Mouse (Mus musculus): ENCODE measurements at regions not wholly inside any gene's neighbourhood (a gene's known extent, or its start where the extent isn't known, plus 50 kb on each side); places are given as distances from the start of the nearest gene placed in this dataset.
A peak's percentile ranks its signal among the peaks of the same experiment; 100 is the strongest.

DNA sequence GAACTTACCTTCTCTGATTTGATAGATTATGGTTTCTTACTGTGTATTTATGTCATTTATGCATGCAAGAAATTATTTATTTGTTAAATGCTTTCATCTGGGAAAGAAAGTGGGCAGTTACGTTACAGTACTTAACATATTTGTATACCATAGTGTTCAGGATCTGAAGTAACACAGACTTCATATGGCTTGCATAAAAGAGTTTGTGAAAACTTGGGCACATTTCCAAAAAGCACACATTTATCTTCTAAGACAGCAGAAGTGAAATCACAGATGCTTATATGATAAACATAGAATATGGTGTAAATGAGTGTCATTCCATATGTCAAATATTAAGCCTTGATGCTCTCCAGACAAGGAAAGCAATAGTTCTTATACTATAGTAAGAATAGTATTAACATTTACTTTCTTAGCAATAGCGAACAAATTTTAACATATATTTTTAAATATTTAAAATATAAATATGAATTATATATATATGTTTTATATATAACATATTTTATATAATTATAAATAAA is 4549.1 kb upstream of the Gm7489 start:
- Histone ChIP-seq H3K27me3 (ENCODE audit: insufficient read depth, low read length) (no peaks in the 10 kb centered on the region), H3K9me3 (ENCODE audit: low read length) (peaks cover under 1% of the 10 kb centered on the region; the same call in 1 of the 2 replicates), H3K36me3 (ENCODE audit: insufficient read depth, low read length) (no peaks in the 10 kb centered on the region), H3K4me3 (replicated peaks; ENCODE audit: low read length) (no peak overlapping the region), H3K4me1 (replicated peaks; ENCODE audit: low read depth, low read length) (no peaks in the 10 kb centered on the region)
- TF ChIP-seq CTCF (conservative IDR thresholded peaks at IDR 0.05; ENCODE audit: low read length), result no peak
- no peak for TF ChIP-seq NANOG (IDR thresholded peaks at IDR 0.05; ENCODE audit: borderline replicate concordance, low read length)
- TF ChIP-seq POU5F1 (IDR thresholded peaks at IDR 0.05; ENCODE audit: borderline replicate concordance, low read length), result no peak

DNA sequence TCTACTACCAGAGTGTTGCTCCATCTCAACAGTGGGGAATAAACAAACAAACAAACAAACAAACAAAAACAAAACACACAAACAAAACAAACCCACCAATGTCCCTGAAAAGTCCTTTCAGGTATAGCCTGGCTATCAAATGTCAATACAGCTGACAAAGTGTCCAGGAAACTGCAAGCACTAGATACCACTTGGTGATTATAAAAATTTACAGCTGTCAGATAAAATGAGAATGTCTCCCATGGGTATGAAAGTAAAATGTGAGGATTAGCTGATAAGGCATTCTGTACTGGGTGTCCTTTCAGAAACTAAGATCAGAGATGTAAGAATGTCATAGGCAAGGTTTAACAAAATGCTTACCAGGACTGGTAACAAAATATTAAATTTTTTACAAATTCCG is 4537.7 kb upstream of the Gm7489 start:
- Histone ChIP-seq H3K4me1 (replicated peaks; ENCODE audit: low read depth, low read length) (no peaks in the 10 kb centered on the region), H3K4me3 (replicated peaks; ENCODE audit: low read length) (no peak overlapping the region), H3K9me3 (ENCODE audit: low read length) (no peaks in the 10 kb centered on the region), H3K36me3 (ENCODE audit: insufficient read depth, low read length) (no peaks in the 10 kb centered on the region), H3K27me3 (ENCODE audit: insufficient read depth, low read length) (no peaks in the 10 kb centered on the region)
- no peak for TF ChIP-seq CTCF (conservative IDR thresholded peaks at IDR 0.05; ENCODE audit: low read length)
- TF ChIP-seq POU5F1 (IDR thresholded peaks at IDR 0.05; ENCODE audit: borderline replicate concordance, low read length), result no peak
- no peak for TF ChIP-seq NANOG (IDR thresholded peaks at IDR 0.05; ENCODE audit: borderline replicate concordance, low read length)

DNA sequence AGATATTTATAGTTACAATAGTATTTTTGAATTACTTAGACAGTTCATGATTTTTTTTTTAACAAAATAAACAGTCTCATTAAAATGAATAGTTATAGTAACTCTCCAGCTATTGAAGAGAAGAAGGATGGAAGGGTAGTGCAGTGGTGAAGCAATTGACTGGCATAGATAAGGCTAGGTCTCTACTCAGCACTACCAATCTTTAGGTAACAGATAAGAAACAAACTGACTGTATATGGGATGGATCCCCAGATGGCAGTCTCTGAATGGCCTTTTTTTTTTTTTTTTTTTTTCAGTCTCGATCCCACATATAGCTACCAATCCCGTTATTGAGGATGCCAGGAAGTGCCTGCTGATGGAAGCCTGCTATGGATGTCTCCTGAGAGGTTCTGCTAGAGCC is 4528.6 kb upstream of the Gm7489 start:
- H3K36me3 ChIP-seq (ENCODE audit: insufficient read depth, low read length), result no peaks in the 10 kb centered on the region
- H3K27me3 ChIP-seq (ENCODE audit: insufficient read depth, low read length), result no peaks in the 10 kb centered on the region
- TF ChIP-seq NANOG (IDR thresholded peaks at IDR 0.05; ENCODE audit: borderline replicate concordance, low read length) (no peak), CTCF (conservative IDR thresholded peaks at IDR 0.05; ENCODE audit: low read length) (no peak), POU5F1 (IDR thresholded peaks at IDR 0.05; ENCODE audit: borderline replicate concordance, low read length) (no peak)
- no peak overlapping the region for H3K4me3 ChIP-seq (replicated peaks; ENCODE audit: low read length)
- no peaks in the 10 kb centered on the region for H3K4me1 ChIP-seq (replicated peaks; ENCODE audit: low read depth, low read length)
- H3K9me3 ChIP-seq (ENCODE audit: low read length), result no peaks in the 10 kb centered on the region

DNA sequence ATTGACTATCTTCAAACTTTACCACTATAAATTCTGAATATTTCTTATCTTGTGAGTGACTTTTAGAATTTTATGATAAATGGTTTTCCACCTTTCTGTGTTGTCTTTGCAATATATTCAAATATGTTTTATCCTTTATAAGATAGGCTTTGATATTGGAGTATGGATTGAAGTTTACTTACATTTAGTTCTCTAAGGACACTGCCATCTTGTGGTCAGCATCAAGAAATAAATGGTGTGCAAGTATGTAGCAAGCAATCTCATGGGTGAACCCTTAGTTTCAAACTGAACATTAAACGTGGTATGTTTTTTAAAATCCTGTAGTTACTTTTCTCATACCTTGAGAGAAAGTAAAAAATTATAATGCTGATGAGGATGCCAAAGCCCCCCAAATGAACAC is 4488.7 kb upstream of the Gm7489 start:
- no peaks in the 10 kb centered on the region for H3K27me3 ChIP-seq (ENCODE audit: insufficient read depth, low read length)
- no peaks in the 10 kb centered on the region for H3K9me3 ChIP-seq (ENCODE audit: low read length)
- H3K4me3 ChIP-seq (replicated peaks; ENCODE audit: low read length), result no peak overlapping the region
- H3K4me1 ChIP-seq (replicated peaks; ENCODE audit: low read depth, low read length), result no peaks in the 10 kb centered on the region
- TF ChIP-seq CTCF (conservative IDR thresholded peaks at IDR 0.05; ENCODE audit: low read length), result peak; percentile 27
- TF ChIP-seq NANOG (IDR thresholded peaks at IDR 0.05; ENCODE audit: borderline replicate concordance, low read length), result no peak
- H3K36me3 ChIP-seq (ENCODE audit: insufficient read depth, low read length), result no peaks in the 10 kb centered on the region

DNA sequence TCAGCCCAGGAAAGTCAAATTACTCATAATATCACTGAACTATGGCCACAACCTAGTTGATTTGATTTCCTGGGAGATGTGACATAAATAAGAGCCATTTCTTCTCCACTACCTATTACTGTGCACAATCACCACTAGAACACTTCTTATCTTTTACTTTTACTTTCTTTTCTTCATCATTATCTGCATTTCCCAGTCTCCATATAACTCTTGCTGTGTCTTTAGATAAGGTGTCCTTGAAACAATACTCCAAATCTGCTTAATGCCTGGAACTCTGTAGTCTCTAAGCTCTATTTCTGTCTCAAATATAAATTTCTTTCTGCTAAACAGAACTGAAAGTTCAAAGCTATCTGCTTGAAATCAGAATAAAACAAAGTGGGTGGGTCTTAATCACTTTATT is 4471.0 kb upstream of the Gm7489 start:
- Histone ChIP-seq H3K4me1 (replicated peaks; ENCODE audit: low read depth, low read length) (no peaks in the 10 kb centered on the region), H3K36me3 (ENCODE audit: insufficient read depth, low read length) (no peaks in the 10 kb centered on the region), H3K4me3 (replicated peaks; ENCODE audit: low read length) (no peak overlapping the region), H3K9me3 (ENCODE audit: low read length) (peaks cover 36% of the 10 kb centered on the region), H3K27me3 (ENCODE audit: insufficient read depth, low read length) (no peaks in the 10 kb centered on the region)
- TF ChIP-seq NANOG (IDR thresholded peaks at IDR 0.05; ENCODE audit: borderline replicate concordance, low read length), result no peak
- no peak for TF ChIP-seq POU5F1 (IDR thresholded peaks at IDR 0.05; ENCODE audit: borderline replicate concordance, low read length)
- TF ChIP-seq CTCF (conservative IDR thresholded peaks at IDR 0.05; ENCODE audit: low read length), result no peak

DNA sequence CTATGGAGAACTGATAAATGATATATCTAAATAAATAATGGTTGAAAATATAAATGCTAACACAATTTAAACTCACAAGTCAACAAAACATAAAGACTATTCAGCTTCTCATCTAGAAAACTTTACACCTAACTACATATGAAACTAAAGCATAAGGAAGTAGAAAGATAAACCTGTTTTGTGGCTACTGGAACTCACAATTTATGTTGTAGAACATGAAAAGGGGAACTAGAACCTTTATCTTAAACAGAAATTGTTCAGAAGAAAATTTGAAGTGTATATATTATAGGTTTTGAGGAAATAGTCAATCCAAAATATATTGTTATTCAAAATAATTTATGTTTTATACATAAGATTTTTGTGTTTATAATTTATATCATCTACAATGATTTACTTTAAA is 4433.4 kb upstream of the Gm7489 start:
- TF ChIP-seq NANOG (IDR thresholded peaks at IDR 0.05; ENCODE audit: borderline replicate concordance, low read length), result no peak
- Histone ChIP-seq H3K36me3 (ENCODE audit: insufficient read depth, low read length) (no peaks in the 10 kb centered on the region), H3K9me3 (ENCODE audit: low read length) (no peaks in the 10 kb centered on the region), H3K4me3 (replicated peaks; ENCODE audit: low read length) (no peak overlapping the region), H3K4me1 (replicated peaks; ENCODE audit: low read depth, low read length) (no peaks in the 10 kb centered on the region), H3K27me3 (ENCODE audit: insufficient read depth, low read length) (no peaks in the 10 kb centered on the region)

DNA sequence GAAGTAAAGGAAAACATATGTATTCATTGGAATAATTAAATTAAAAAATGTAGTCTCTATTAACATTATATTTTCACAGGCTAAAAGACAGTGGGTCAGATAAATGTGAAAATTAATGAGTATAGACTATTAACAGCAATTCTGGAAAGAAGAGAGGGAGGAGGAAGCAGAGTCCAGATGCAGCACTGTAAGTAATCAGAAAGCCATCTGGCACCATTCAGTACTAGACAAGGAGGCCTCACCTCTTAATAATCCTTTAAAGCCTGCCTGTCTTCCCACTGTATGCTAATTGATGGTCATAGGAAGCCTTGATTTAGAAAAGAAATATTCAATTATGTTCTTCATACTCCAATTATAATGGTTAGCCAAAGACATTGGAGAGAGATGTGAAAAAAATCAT is 4400.1 kb upstream of the Gm7489 start:
- Histone ChIP-seq H3K9me3 (ENCODE audit: low read length) (no peaks in the 10 kb centered on the region), H3K27me3 (ENCODE audit: insufficient read depth, low read length) (no peaks in the 10 kb centered on the region), H3K36me3 (ENCODE audit: insufficient read depth, low read length) (no peaks in the 10 kb centered on the region), H3K4me1 (replicated peaks; ENCODE audit: low read depth, low read length) (no peaks in the 10 kb centered on the region), H3K4me3 (replicated peaks; ENCODE audit: low read length) (no peak overlapping the region)
- TF ChIP-seq POU5F1 (IDR thresholded peaks at IDR 0.05; ENCODE audit: borderline replicate concordance, low read length) (no peak), CTCF (conservative IDR thresholded peaks at IDR 0.05; ENCODE audit: low read length) (no peak), NANOG (IDR thresholded peaks at IDR 0.05; ENCODE audit: borderline replicate concordance, low read length) (no peak)

DNA sequence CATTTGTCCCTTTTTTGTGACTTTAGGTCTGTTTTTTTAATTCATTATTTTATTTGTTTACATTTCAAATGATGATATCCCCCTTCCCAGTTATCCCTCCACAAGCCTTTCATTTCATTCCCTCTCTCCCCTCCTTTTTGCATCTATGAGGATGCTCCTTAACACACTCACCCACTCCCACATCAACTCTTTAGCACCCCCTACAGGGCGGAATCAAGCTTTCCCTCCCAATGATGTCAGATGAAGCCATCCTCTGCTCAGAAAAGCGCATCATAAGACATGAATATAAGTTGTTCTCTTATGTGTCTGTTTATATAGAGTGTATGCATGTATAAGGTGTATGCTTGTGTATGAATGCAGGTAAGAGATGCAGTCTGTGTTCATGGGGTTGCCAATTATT is 4391.9 kb upstream of the Gm7489 start:
- H3K36me3 ChIP-seq (ENCODE audit: insufficient read depth, low read length), result no peaks in the 10 kb centered on the region
- no peak for TF ChIP-seq NANOG (IDR thresholded peaks at IDR 0.05; ENCODE audit: borderline replicate concordance, low read length)
- TF ChIP-seq CTCF (conservative IDR thresholded peaks at IDR 0.05; ENCODE audit: low read length), result peak; percentile 47
- TF ChIP-seq POU5F1 (IDR thresholded peaks at IDR 0.05; ENCODE audit: borderline replicate concordance, low read length), result no peak
- H3K4me1 ChIP-seq (replicated peaks; ENCODE audit: low read depth, low read length), result no peaks in the 10 kb centered on the region
- no peaks in the 10 kb centered on the region for H3K27me3 ChIP-seq (ENCODE audit: insufficient read depth, low read length)
- no peaks in the 10 kb centered on the region for H3K9me3 ChIP-seq (ENCODE audit: low read length)
- no peak overlapping the region for H3K4me3 ChIP-seq (replicated peaks; ENCODE audit: low read length)

DNA sequence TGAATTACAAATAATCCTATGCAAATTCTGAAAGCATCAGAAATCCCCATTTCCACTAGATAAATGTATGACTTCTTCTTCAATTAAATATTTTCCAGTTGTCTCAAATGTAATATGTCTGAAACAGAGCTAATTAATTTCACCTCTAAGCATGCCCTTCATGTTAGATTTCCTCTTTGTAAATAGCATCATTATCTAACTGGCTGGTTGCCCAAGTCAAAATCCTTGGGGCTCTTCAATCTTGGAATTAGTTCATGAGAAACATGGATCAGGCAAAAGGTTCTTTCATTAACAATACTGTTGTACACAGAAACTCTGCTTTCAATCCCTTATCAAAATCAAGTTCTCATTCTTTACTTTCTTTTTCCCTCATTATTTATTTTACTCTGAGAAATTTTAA is 4382.9 kb upstream of the Gm7489 start:
- H3K9me3 ChIP-seq (ENCODE audit: low read length), result no peaks in the 10 kb centered on the region
- TF ChIP-seq NANOG (IDR thresholded peaks at IDR 0.05; ENCODE audit: borderline replicate concordance, low read length), result no peak
- no peak for TF ChIP-seq CTCF (conservative IDR thresholded peaks at IDR 0.05; ENCODE audit: low read length)
- no peak for TF ChIP-seq POU5F1 (IDR thresholded peaks at IDR 0.05; ENCODE audit: borderline replicate concordance, low read length)
- H3K27me3 ChIP-seq (ENCODE audit: insufficient read depth, low read length), result no peaks in the 10 kb centered on the region
- H3K4me1 ChIP-seq (replicated peaks; ENCODE audit: low read depth, low read length), result no peaks in the 10 kb centered on the region
- no peaks in the 10 kb centered on the region for H3K36me3 ChIP-seq (ENCODE audit: insufficient read depth, low read length)
- no peak overlapping the region for H3K4me3 ChIP-seq (replicated peaks; ENCODE audit: low read length)

Data from E14TG2a.4 (cell line).